Mouse (Mus musculus) frontal cortex, postnatal 36 days (tissue): ENCODE data around the gene Tmem174.

ENCODE experiments used
- DNase-seq, 2 experiments: peaks; one replicate each; pipeline ENCODE4 v3.0.0; 2022; ENCODE audit warnings: low spot score in 2 of 2

Tmem174 gene

DNA sequence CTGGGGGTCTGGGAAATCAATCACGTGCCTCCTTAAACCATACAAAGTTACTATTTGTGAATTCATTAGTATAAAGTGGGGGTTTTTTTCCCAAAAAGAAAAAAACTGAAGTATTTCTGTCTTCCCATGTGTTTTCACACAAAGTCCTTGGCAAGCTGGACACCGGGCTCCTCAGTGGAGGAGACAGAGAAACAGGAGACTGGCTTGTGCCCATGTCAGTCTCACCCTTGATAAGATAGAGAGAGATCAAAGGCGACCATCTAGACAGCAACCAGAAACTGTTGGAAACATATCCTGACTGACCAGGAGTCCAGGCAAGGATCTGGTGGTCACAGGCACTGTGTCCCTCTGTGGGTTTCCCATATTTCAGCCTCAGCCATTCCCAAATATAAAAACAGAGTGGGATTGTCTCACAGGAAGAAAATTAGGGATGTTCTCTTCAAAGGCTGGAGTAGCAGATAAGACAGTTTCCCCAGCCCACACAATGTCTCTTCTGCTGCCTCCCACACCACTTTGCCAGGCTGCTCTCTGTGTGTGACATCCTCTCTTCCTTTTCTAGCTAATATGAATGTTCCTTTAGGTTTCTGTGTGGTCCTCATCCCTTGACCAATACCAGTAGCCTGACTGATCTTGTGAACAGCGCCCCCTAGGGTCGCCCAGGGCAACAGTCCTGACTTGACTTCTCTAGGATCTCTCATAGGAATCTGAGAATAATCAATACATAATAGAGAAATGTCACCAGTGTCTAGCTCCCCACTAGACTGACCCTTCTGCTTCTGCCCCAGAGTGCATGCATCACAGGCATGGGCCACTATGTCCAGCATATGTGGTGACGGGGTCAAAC is 3.3 kb downstream of the Tmem174 start:
- peak; percentile 35 to 41 for DNase-seq

- DNase-seq, result peak; percentile 8 to 25
Observed at GRCm38 (mm10) chr13:98632306-98632942, 4.8 kb downstream of the Tmem174 start.

DNA sequence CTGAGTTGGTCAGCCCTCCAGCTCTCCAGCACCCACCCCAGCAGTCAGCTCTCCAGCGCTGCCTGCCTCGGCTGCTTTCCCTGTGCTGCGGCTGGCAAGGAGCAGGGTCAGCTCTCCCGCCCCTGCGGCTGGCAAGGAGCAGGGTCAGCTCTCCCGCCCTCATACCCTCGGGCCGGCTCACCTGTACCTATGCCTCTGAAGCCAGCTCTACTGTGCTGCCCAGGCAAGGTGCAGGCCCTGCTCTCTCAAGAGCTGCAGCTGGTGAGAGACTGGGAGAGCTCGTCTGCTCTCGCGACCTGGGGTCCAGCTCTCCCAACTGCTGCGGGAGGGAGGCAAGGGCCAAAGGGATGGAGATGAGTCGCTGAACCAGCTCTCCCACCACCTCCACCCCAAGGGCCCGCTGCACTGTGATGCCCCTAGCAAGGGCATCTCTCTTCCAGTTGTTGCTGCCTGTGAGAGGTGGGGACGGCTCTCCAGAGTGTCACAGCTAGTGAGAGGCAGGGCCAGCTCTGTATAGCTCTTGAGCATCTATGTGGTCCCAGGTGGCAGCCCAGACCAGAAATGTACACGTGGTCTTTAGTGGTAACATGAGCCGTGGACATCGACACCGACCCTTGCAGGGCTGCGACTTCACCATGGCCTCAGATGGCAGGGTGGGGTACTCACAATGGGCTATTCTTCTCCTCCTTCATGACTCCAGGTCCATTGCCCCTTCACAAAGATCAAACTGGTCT is 5.9 kb downstream of the Tmem174 start:
- DNase-seq, result no peak

- DNase-seq, result no peak
Observed at GRCm38 (mm10) chr13:98626736-98627135, 10.5 kb downstream of the Tmem174 start.

GRCm38 (mm10) chr13:98624506-98624905 is 12.7 kb downstream of the Tmem174 start:
- no peak for DNase-seq

- DNase-seq, result no peak
Observed at GRCm38 (mm10) chr13:98622881-98623549, 14.2 kb downstream of the Tmem174 start.

DNA sequence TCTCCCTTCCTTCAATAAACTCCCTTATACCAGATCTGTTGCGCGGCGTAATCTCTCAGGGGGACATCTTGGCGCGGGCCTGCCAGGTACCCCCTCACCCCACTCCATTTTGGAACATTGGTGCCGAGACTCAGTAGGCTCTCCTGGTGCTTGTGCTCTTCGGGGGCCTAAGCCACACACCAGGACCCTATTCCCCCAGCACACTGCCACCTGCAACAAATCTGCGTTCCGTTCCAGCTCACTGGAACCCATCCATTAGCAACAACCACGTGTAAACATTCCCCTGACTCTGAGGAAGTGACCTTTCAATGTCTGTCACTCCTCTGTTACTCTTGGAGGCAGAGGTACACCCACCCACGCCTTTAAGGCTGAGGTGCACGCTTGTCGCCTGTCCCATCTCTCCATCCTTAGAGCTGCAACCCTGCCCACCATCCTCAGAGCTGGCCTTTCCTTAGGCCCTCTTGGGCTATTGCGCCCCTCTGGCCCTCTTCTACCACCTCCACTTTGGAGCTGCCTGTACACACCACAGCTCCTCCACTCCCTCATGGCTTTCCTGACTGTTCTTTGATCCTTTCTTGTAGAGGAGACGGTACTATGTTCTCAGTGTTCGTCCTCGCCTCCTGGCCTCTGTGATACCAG is 19.7 kb downstream of the Tmem174 start:
- no peak for DNase-seq

- no peak for DNase-seq
Observed at GRCm38 (mm10) chr13:98607885-98608477, 29.2 kb downstream of the Tmem174 start.

DNA sequence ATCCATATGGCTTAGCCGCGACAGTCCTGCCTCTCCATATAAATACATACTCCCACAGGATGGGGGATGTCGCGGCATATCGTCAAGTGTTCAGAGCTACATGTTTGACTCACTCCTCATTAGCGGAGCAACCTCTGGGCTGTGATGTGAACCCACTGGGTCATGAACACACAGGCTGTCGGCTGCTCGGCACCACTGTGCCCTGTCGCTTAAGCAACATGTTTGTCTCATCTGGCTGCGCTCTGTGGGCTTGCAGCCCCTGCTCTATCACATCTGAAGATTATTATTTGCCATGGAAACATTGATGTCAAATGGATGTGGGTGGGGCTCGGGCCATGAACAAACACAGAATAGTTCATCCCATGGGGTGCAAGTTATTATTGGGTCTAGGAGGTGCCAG is 33.4 kb downstream of the Tmem174 start:
- DNase-seq, result no peak

DNA sequence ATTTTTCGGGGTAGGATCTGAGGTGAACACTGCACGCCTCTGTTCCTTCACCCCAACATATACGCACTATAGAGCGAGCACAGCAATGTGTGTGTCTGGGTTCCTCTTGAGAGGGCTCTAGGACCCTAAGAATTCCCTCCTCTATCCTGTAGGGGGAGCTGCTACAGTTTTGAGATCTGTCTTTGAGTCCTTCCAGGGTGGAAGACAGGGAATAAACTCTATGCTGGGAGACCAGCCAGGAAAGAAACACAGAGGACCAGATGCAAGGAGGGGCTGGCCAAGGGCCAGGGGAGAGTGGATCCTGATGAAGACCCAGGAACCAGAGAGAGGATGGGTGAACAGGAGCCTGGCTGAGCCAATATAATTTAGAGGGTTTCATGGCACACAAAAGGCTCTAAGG is 40.5 kb downstream of the Tmem174 start:
- DNase-seq, result no peak

DNA sequence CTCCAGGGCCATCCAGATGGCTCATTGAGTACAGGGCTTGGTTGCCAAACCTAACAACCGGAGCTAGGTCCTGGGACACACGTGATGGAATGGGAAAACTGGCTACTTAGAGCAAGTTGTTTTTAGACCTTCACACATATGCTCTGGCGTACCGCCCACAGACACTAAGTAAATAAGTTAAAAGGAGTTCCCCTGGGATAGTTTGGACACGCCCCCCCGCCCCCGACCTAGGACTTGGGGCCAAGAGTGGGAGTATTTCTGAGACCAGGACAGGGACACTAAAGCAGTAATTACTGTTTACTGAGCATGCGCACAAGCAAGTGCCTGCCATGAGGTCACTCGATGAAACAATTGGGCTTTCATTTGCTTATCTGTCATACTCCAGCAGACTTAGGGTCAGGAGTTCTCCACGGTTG is 42.5 kb downstream of the Tmem174 start:
- DNase-seq, result no peak

GRCm38 (mm10) chr13:98593938-98594539 is 43.2 kb downstream of the Tmem174 start:
- no peak for DNase-seq

DNA sequence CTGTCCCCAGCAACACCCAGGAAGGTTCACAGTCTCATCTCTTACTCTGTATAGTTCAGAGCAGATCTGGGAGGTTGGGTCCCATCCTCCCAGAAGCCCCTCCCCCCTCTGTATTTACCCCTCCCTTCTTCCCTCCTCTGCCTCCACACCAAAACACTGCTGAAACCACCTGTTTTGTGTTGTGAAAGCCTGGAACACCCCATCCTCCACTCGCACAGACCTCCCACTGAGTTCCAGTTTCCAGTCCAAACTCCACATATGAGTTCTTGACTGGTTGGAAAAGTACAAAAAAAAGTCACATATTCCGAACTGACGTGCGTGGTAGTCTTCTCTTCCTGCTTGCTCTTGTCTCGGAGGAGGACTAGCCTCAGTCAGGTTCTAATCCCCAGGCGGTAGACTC is 45.8 kb downstream of the Tmem174 start:
- DNase-seq, result no peak

- DNase-seq, result no peak
Observed at GRCm38 (mm10) chr13:98590693-98591389, 46.4 kb downstream of the Tmem174 start.

DNA sequence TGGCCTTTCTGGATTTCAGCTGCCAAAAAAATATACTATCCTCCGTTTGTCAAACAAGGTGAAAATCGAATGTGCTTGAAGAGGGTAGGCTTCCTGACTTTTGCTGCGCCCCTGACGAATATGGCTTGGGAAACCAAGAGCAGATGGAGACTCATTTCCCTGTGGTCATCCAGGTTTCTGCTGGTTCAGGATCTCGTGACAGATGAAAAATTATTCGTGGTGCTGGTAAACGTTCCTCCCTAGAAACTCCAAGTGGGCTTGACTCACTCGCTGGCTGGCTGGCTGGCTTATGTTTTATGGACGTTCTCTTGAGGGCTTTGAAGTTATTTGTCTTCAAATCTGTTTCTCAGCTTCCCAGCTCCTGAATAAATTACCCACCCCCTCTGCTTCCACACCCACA is 47.6 kb downstream of the Tmem174 start:
- no peak for DNase-seq

DNA sequence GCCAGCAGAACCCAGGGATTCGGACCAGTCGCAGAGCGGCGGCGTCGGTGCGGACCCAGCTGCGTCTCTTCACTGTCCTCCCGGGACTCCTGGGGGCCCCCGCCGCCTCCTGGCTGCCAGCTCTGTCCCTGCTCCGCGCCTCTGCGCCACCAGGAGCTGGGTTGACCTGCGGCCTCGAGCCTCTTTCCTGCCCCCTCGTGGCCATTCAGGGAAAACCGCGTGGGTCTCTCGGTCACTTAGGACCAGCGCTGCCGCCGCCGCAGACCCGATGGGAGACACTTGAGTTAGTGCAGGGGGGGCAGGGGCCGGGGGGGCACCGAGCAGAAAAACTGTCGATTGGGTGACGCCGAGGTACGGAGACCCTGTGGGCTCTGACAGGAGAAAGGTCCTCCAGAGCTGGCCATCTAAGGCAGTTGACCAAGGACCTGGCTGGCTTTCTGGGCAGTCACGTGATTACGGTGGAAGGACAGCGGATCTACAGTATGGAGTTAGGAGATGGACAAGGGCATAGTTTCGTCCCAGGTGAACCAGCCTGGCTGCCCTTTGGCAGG is 48.2 kb downstream of the Tmem174 start:
- DNase-seq, result peak; percentile 64 to 66

GRCm38 (mm10) chr13:98588480-98588879 is 48.7 kb downstream of the Tmem174 start:
- no peak for DNase-seq

DNA sequence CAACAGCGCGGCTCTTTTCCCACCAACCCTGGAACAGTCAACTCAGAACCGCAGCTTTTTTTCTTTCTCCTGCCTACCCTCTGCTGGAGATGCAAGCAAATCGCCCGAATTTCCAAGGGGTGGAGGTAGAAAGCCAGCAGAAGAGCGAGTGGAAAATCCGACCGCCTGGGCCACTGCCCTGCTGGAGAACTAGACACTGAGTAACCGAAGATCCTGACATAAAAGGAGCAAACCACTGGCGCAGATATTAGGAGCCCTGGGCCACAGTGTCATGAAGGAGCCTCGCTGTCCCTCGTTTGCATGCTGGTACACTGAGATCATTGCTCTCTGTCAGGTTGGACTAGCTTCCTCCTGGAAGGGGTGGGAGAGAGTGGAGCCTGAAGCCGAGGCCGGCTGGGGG is 49.6 kb downstream of the Tmem174 start:
- peak in 1 of 2 experiments; percentile 27 for DNase-seq

GRCm38 (mm10) chr13:98586817-98587575 is 50.2 kb downstream of the Tmem174 start:
- DNase-seq, result peak; percentile 22 to 38
